Mouse (Mus musculus): ENCODE results near the gene Tfdp2.

- TF ChIP-seq GATA1 (IDR thresholded peaks at IDR 0.05; ENCODE audit: low read length) = peak; percentile 54
- peak; percentile 66; the same call in 2 of the 3 replicates for TF ChIP-seq TAL1 (IDR thresholded peaks at IDR 0.05; ENCODE audit: low read length)
These were observed 58.7 kb downstream of the Tfdp2 start for GRCm38 (mm10) chr9:96254812-96255211.

Data from erythroblast, embryonic 14.5 days (primary cell).